In genomic region chr5:105792331-105792801, GRCm38 (mm10) we compare ENCODE assay signal across 8 mouse cellular contexts.
A peak's percentile ranks its signal among the peaks of the same experiment; 100 is the strongest.
DNase-seq lines count a peak whose midpoint lies in the region; ATAC-seq and TF ChIP-seq lines count a peak whose summit lies in the region.

No protein-coding gene starts in this region.

- 15% methylated on average over 8 of the region's 8 CpGs for WGBS in heart, postnatal 0 days
- 21% methylated on average over 8 of the region's 8 CpGs for WGBS in midbrain, embryonic 15.5 days

- TF ChIP-seq POLR2A in ES-Bruce4 (IDR thresholded peaks at IDR 0.05; ENCODE audit: insufficient read depth, low read length): no peak

- H3K4me1 ChIP-seq in ES-Bruce4 (ENCODE audit: control insufficient read depth, insufficient read depth, low read length): no peaks in the 10 kb centered on the region
- H3K4me1 ChIP-seq in heart, postnatal 0 days (ENCODE audit: control insufficient read depth, insufficient read depth): peaks cover 34% of the 10 kb centered on the region
- peaks cover 32% of the 10 kb centered on the region for H3K4me1 ChIP-seq in midbrain, embryonic 15.5 days

- TF ChIP-seq CTCF in ES-Bruce4 (IDR thresholded peaks at IDR 0.05; ENCODE audit: low read depth, low read length): no peak
- TF ChIP-seq CTCF in heart, postnatal 0 days (IDR thresholded peaks at IDR 0.05; ENCODE audit: low read depth): no peak

- no peaks in the 10 kb centered on the region for H3K36me3 ChIP-seq in ES-Bruce4 (ENCODE audit: control insufficient read depth, insufficient read depth, low read length, poor library complexity, severe bottlenecking)
- H3K36me3 ChIP-seq in heart, postnatal 0 days (replicated peaks; ENCODE audit: control insufficient read depth, insufficient read depth, low read length): no peaks in the 10 kb centered on the region
- H3K36me3 ChIP-seq in midbrain, embryonic 15.5 days (replicated peaks): no peaks in the 10 kb centered on the region

- no peaks in the 10 kb centered on the region for H3K9me3 ChIP-seq in ES-Bruce4 (replicated peaks; ENCODE audit: control insufficient read depth, insufficient read depth, low read length, poor library complexity, severe bottlenecking)
- H3K9me3 ChIP-seq in heart, postnatal 0 days (replicated peaks; ENCODE audit: control insufficient read depth, low read length): no peaks in the 10 kb centered on the region
- H3K9me3 ChIP-seq in midbrain, embryonic 15.5 days: no peaks in the 10 kb centered on the region

- peak; percentile 37 for ATAC-seq in heart, postnatal 0 days (ENCODE audit: insufficient read depth, low read depth)
- peak; percentile 73 for ATAC-seq in midbrain, embryonic 15.5 days (replicated peaks)
- ATAC-seq in erythroid progenitor cell, adult 5-6 weeks (replicated peaks; ENCODE audit: low FRiP score, poor library complexity, severe bottlenecking): no peak

- H3K27ac ChIP-seq in ES-Bruce4 (ENCODE audit: insufficient read depth, low read length): peak overlapping the region; percentile 82
- peak overlapping the region; percentile 49 for H3K27ac ChIP-seq in heart, postnatal 0 days (ENCODE audit: low read depth)
- peak overlapping the region; percentile 60 for H3K27ac ChIP-seq in midbrain, embryonic 15.5 days

- TF ChIP-seq EP300 in ES-Bruce4 (IDR thresholded peaks at IDR 0.05; ENCODE audit: insufficient read depth, low read depth, low read length): no peak
- no peak for TF ChIP-seq EP300 in heart, postnatal 0 days (IDR thresholded peaks at IDR 0.05; ENCODE audit: low read depth)

- H3K4me3 ChIP-seq in ES-Bruce4 (ENCODE audit: low read depth, low read length): peak overlapping the region; percentile 16
- H3K4me3 ChIP-seq in heart, postnatal 0 days (ENCODE audit: low read depth, low read length): peak overlapping the region; percentile 12
- H3K4me3 ChIP-seq in midbrain, embryonic 15.5 days: no peak overlapping the region

- peak overlapping the region; percentile 13; the same call in 1 of the 2 replicates for H3K9ac ChIP-seq in ES-Bruce4 (ENCODE audit: low read depth, poor library complexity, severe bottlenecking)
- H3K9ac ChIP-seq in heart, postnatal 0 days (replicated peaks; ENCODE audit: low read depth, low read length): peak overlapping the region; percentile 38; the same call in 1 of the 2 replicates
- H3K9ac ChIP-seq in midbrain, embryonic 15.5 days: peak overlapping the region; percentile 38; the same call in 1 of the 2 replicates

- peak; percentile 56 to 62 for DNase-seq in cerebellum, postnatal 10 days
- DNase-seq in heart, postnatal 0 days (ENCODE audit: low spot score): peak; percentile 33
- peak; percentile 79 to 83 for DNase-seq in kidney, postnatal 36 days
- DNase-seq in thymus, postnatal 14 days: no peak
- DNase-seq in embryo, embryonic 11 days: no peak

- no peaks in the 10 kb centered on the region for H3K27me3 ChIP-seq in ES-Bruce4 (ENCODE audit: control insufficient read depth, insufficient read depth, low read length, poor library complexity, severe bottlenecking)
- no peaks in the 10 kb centered on the region for H3K27me3 ChIP-seq in heart, postnatal 0 days (ENCODE audit: control insufficient read depth, insufficient read depth, low read length)
- H3K27me3 ChIP-seq in midbrain, embryonic 15.5 days (replicated peaks): no peaks in the 10 kb centered on the region

- peak overlapping the region; percentile 44 for H3K4me2 ChIP-seq in heart, postnatal 0 days (ENCODE audit: low read depth, low read length)
- H3K4me2 ChIP-seq in midbrain, embryonic 15.5 days: peak overlapping the region; percentile 34

Comparison
In these comparisons a context has a peak if more than half of its experiments do, and no peak if none do; other contexts are left out.
1. DNase-seq: peak in cerebellum, postnatal 10 days (2 of 2), heart, postnatal 0 days (single experiment) and kidney, postnatal 36 days (2 of 2); none in thymus, postnatal 14 days (single experiment) and embryo, embryonic 11 days (single experiment).
2. Peak in every context shown above with its lines, with median percentiles within 50 percentile points of each other: H3K27ac ChIP-seq and H3K9ac ChIP-seq.